Mouse (Mus musculus): ENCODE results near the gene Tshr. TPM values are rescaled to one million over a fixed set of nuclear protein-coding genes. Genes with fewer than 3 reads are reported as not detected.
"Not testable (repeated sequence)": the region's sequence is repeated elsewhere in the genome, so short reads cannot be mapped to it uniquely, and the experiment has no call there.

The Tshr gene
- polyA plus RNA-seq (2015; fragmentation: Nextera tagmentation; extraction: Ambion mirVana) = 0.62 and 0.99 TPM in 2 replicates

GRCm38 (mm10) chr12:91384281-91385017, at the start of gene Tshr, which contains the start of gene Cep128:
Gene Tshr, plus strand, starts transcription at chr12:91384563.
Gene Cep128, minus strand, starts transcription at chr12:91384409.
- Histone ChIP-seq H3K27ac (no peak within 1 kb of the TSS), H3K4me3 (replicated peaks) (peak within 1 kb of the TSS; percentile 78), H3K36me3 (no peaks in the 10 kb centered on the region), H3K27me3 (no peaks in the 10 kb centered on the region), H3K4me2 (peak within 1 kb of the TSS; percentile 92), H3K9me3 (replicated peaks) (no peaks in the 10 kb centered on the region), H3K4me1 (peaks cover 9% of the 10 kb centered on the region), H3K9ac (peak within 1 kb of the TSS; percentile 61)
- ATAC-seq (replicated peaks; ENCODE audit: low FRiP score) = peak; percentile 100
- 1% methylated on average over 27 of the region's 27 CpGs for WGBS

- not testable (repeated sequence) for H3K4me1 ChIP-seq; H3K27ac ChIP-seq; H3K36me3 ChIP-seq; H3K27me3 ChIP-seq; H3K9me3 ChIP-seq (replicated peaks); H3K4me3 ChIP-seq (replicated peaks); H3K9ac ChIP-seq; ATAC-seq (replicated peaks; ENCODE audit: low FRiP score); H3K4me2 ChIP-seq
- 96% methylated on average over 13 of the region's 13 CpGs for WGBS
Measured at GRCm38 (mm10) chr12:91338656-91339055, 45.7 kb upstream of the Tshr start.

GRCm38 (mm10) chr12:91353783-91354182, 30.6 kb upstream of the Tshr start:
- H3K9me3 ChIP-seq (replicated peaks) = no peaks in the 10 kb centered on the region
- 88% methylated on average over 8 of the region's 8 CpGs for WGBS
- no peaks in the 10 kb centered on the region for H3K27me3 ChIP-seq
- H3K4me3 ChIP-seq (replicated peaks) = no peak overlapping the region
- H3K9ac ChIP-seq = no peak overlapping the region
- H3K4me1 ChIP-seq = no peaks in the 10 kb centered on the region
- no peak overlapping the region for H3K27ac ChIP-seq
- H3K36me3 ChIP-seq = no peaks in the 10 kb centered on the region
- no peak for ATAC-seq (replicated peaks; ENCODE audit: low FRiP score)
- no peak overlapping the region for H3K4me2 ChIP-seq

- Histone ChIP-seq H3K27me3 (no peaks in the 10 kb centered on the region), H3K4me1 (no peaks in the 10 kb centered on the region), H3K4me2 (no peak overlapping the region), H3K27ac (no peak overlapping the region), H3K36me3 (0 out of 2 replicates have a peak, but pooled peaks cover 14% of the 10 kb centered on the region), H3K4me3 (replicated peaks) (no peak overlapping the region), H3K9ac (no peak overlapping the region), H3K9me3 (replicated peaks) (no peaks in the 10 kb centered on the region)
- WGBS = 88% methylated on average over 3 of the region's 3 CpGs
- ATAC-seq (replicated peaks; ENCODE audit: low FRiP score) = no peak
Measured at GRCm38 (mm10) chr12:91369173-91369572, 15.2 kb upstream of the Tshr start.

GRCm38 (mm10) chr12:91383516-91384264, 673 bp upstream of the Tshr start:
- no peaks in the 10 kb centered on the region for H3K36me3 ChIP-seq
- no peak overlapping the region for H3K27ac ChIP-seq
- ATAC-seq (replicated peaks; ENCODE audit: low FRiP score) = peak; percentile 75
- peak overlapping the region; percentile 92 for H3K4me2 ChIP-seq
- peak overlapping the region; percentile 78 for H3K4me3 ChIP-seq (replicated peaks)
- H3K9me3 ChIP-seq (replicated peaks) = no peaks in the 10 kb centered on the region
- 4% methylated on average over 22 of the region's 22 CpGs for WGBS
- H3K27me3 ChIP-seq = no peaks in the 10 kb centered on the region
- H3K4me1 ChIP-seq = peaks cover 9% of the 10 kb centered on the region
- H3K9ac ChIP-seq = peak overlapping the region; percentile 61

- peak; percentile 95 for ATAC-seq (replicated peaks; ENCODE audit: low FRiP score)
- no peaks in the 10 kb centered on the region for H3K9me3 ChIP-seq (replicated peaks)
- peak overlapping the region; percentile 36; the same call in 1 of the 2 replicates for H3K9ac ChIP-seq
- peak overlapping the region; percentile 54 for H3K4me3 ChIP-seq (replicated peaks)
- under 1% methylated on average over 38 of the region's 38 CpGs for WGBS
- H3K27ac ChIP-seq = no peak overlapping the region
- peaks cover 44% of the 10 kb centered on the region for H3K27me3 ChIP-seq
- H3K4me1 ChIP-seq = peaks cover 8% of the 10 kb centered on the region
- no peaks in the 10 kb centered on the region for H3K36me3 ChIP-seq
- peak overlapping the region; percentile 91 for H3K4me2 ChIP-seq
Measured at GRCm38 (mm10) chr12:91400232-91401048, 16.1 kb downstream of the Tshr start.

- Histone ChIP-seq H3K4me1 (peaks cover 8% of the 10 kb centered on the region), H3K27me3 (peaks cover 44% of the 10 kb centered on the region), H3K4me3 (replicated peaks) (peak overlapping the region; percentile 54), H3K9ac (peak overlapping the region; percentile 36; the same call in 1 of the 2 replicates), H3K4me2 (peak overlapping the region; percentile 91), H3K27ac (no peak overlapping the region), H3K36me3 (no peaks in the 10 kb centered on the region), H3K9me3 (replicated peaks) (no peaks in the 10 kb centered on the region)
- peak; percentile 55 for ATAC-seq (replicated peaks; ENCODE audit: low FRiP score)
- WGBS = 4% methylated on average over 12 of the region's 12 CpGs
Measured at GRCm38 (mm10) chr12:91401049-91401352, 16.6 kb downstream of the Tshr start.

GRCm38 (mm10) chr12:91410306-91410705, 25.9 kb downstream of the Tshr start:
- no peaks in the 10 kb centered on the region for H3K9me3 ChIP-seq (replicated peaks)
- no peak overlapping the region for H3K27ac ChIP-seq
- H3K4me1 ChIP-seq = peaks cover 22% of the 10 kb centered on the region
- WGBS = 86% methylated on average over 4 of the region's 4 CpGs
- no peak overlapping the region for H3K4me3 ChIP-seq (replicated peaks)
- no peak overlapping the region for H3K9ac ChIP-seq
- H3K36me3 ChIP-seq = no peaks in the 10 kb centered on the region
- no peaks in the 10 kb centered on the region for H3K27me3 ChIP-seq
- H3K4me2 ChIP-seq = no peak overlapping the region
- no peak for ATAC-seq (replicated peaks; ENCODE audit: low FRiP score)

GRCm38 (mm10) chr12:91412461-91413182, 28.3 kb downstream of the Tshr start:
- H3K4me1 ChIP-seq = peaks cover 17% of the 10 kb centered on the region
- H3K27me3 ChIP-seq = no peaks in the 10 kb centered on the region
- peak; percentile 89 for ATAC-seq (replicated peaks; ENCODE audit: low FRiP score)
- no peaks in the 10 kb centered on the region for H3K36me3 ChIP-seq
- no peak overlapping the region for H3K4me3 ChIP-seq (replicated peaks)
- 0 out of 2 replicates have a peak overlapping the region, but pooled peaks have one; percentile 14 for H3K4me2 ChIP-seq
- WGBS = 29% methylated on average over 7 of the region's 7 CpGs
- H3K9ac ChIP-seq = no peak overlapping the region
- H3K9me3 ChIP-seq (replicated peaks) = no peaks in the 10 kb centered on the region
- peak overlapping the region; percentile 56; the same call in 1 of the 2 replicates for H3K27ac ChIP-seq

GRCm38 (mm10) chr12:91415112-91415511, 30.7 kb downstream of the Tshr start:
- Histone ChIP-seq H3K4me2 (no peak overlapping the region), H3K4me1 (peaks cover 17% of the 10 kb centered on the region), H3K27me3 (no peaks in the 10 kb centered on the region), H3K27ac (no peak overlapping the region), H3K9me3 (replicated peaks) (no peaks in the 10 kb centered on the region), H3K4me3 (replicated peaks) (no peak overlapping the region), H3K9ac (no peak overlapping the region), H3K36me3 (no peaks in the 10 kb centered on the region)
- ATAC-seq (replicated peaks; ENCODE audit: low FRiP score) = no peak
- WGBS = 66% methylated on average over 6 of the region's 6 CpGs

- WGBS = 95% methylated on average over 7 of the region's 7 CpGs
Measured at GRCm38 (mm10) chr12:91416828-91417227, 32.5 kb downstream of the Tshr start.

More at GRCm38 (mm10) chr12:91416828-91417227, 32.5 kb downstream of the Tshr start:
- no peak for ATAC-seq (replicated peaks; ENCODE audit: low FRiP score)
- H3K27ac ChIP-seq = no peak overlapping the region
- no peaks in the 10 kb centered on the region for H3K9me3 ChIP-seq (replicated peaks)
- no peaks in the 10 kb centered on the region for H3K36me3 ChIP-seq
- no peak overlapping the region for H3K4me3 ChIP-seq (replicated peaks)
- no peak overlapping the region for H3K9ac ChIP-seq
- H3K27me3 ChIP-seq = no peaks in the 10 kb centered on the region
- no peak overlapping the region for H3K4me2 ChIP-seq
- peaks cover 17% of the 10 kb centered on the region for H3K4me1 ChIP-seq

Measured in kidney, embryonic 15.5 days (tissue).